In genomic region chr4:155886330-155886729, GRCm38 (mm10) we compare ENCODE assay signal across 25 mouse cellular contexts. TPM values are rescaled to one million over a fixed set of nuclear protein-coding genes. Genes with fewer than 3 reads are reported as not detected.
DNase-seq lines count a peak whose midpoint lies in the region; ATAC-seq and TF ChIP-seq lines count a peak whose summit lies in the region.
"Had no signal": no experiment of that assay in that cellular context is flagged by ENCODE, and none has a peak within 500 bp of the region (broad histone marks: within the 10 kb centered on the region; RNA-seq: fewer than 3 reads in every experiment).

No protein-coding gene starts in this region.

- TF ChIP-seq CTCF in midbrain, postnatal 0 days (IDR thresholded peaks at IDR 0.05) = no peak
- no peak for TF ChIP-seq CTCF in bone marrow, adult 2 months (IDR thresholded peaks at IDR 0.05; ENCODE audit: control insufficient read depth, insufficient read depth, low read length)

- no peak overlapping the region for H3K4me3 ChIP-seq in midbrain, embryonic 11.5 days (ENCODE audit: low read depth, low read length)
- no peak overlapping the region for H3K4me3 ChIP-seq in midbrain, postnatal 0 days (ENCODE audit: low read depth, low read length)
- peak overlapping the region; percentile 11 for H3K4me3 ChIP-seq in bone marrow, adult 2 months (replicated peaks; ENCODE audit: control insufficient read depth, low read depth, low read length)
- H3K4me3 ChIP-seq: forebrain, embryonic 10.5 days; gastrocnemius, adult 2 months; heart, embryonic 13.5 days had no signal

- H3K4me2 ChIP-seq in midbrain, embryonic 11.5 days = no peak overlapping the region
- no peak overlapping the region for H3K4me2 ChIP-seq in midbrain, postnatal 0 days (ENCODE audit: low read depth, low read length, poor library complexity, severe bottlenecking)
- H3K4me2 ChIP-seq: heart, embryonic 13.5 days; hindbrain, embryonic 14.5 days had no signal

- 93% methylated on average over 5 of the region's 5 CpGs for WGBS in midbrain, embryonic 11.5 days
- WGBS in midbrain, postnatal 0 days = 91% methylated on average over 5 of the region's 5 CpGs
- 60% methylated on average over 5 of the region's 5 CpGs for WGBS in bone marrow, adult 2 months

- H3K9me3 ChIP-seq in midbrain, embryonic 11.5 days (ENCODE audit: control insufficient read depth, low read length) = no peaks in the 10 kb centered on the region
- no peaks in the 10 kb centered on the region for H3K9me3 ChIP-seq in midbrain, postnatal 0 days (ENCODE audit: low read length)
- H3K9me3 ChIP-seq: forebrain, embryonic 10.5 days; heart, embryonic 13.5 days had no signal

- H3K36me3 ChIP-seq in midbrain, embryonic 11.5 days (ENCODE audit: control insufficient read depth, insufficient read depth, low read length) = peaks cover 27% of the 10 kb centered on the region
- H3K36me3 ChIP-seq in midbrain, postnatal 0 days (ENCODE audit: insufficient read depth, low read length) = peaks cover 46% of the 10 kb centered on the region

- no peak for TF ChIP-seq POLR2A in bone marrow, adult 2 months (IDR thresholded peaks at IDR 0.05; ENCODE audit: borderline replicate concordance, control insufficient read depth, low read depth, low read length)

- DNase-seq in cerebellum, adult 11-12 months = peak; percentile 2
- no peak for DNase-seq in cerebellum, postnatal 14 days
- peak; percentile 59 for DNase-seq in midbrain, embryonic 11.5 days (ENCODE audit: low spot score, missing footprints)
- no peak for DNase-seq in midbrain, postnatal 0 days (ENCODE audit: low spot score)
- no peak for DNase-seq in yolk sac, embryonic 10.5 days (ENCODE audit: low spot score)
- DNase-seq: adrenal gland, adult 2 months; adrenal gland, postnatal 36 days; cerebellum, adult 11 months; cerebellum, adult 8-10 months; cerebellum, postnatal 10 days; forebrain, postnatal 0 days; gastrocnemius, adult 2 months; gastrocnemius, postnatal 14 days; heart, postnatal 14 days; heart, postnatal 4 days had no signal

- no peaks in the 10 kb centered on the region for H3K27me3 ChIP-seq in midbrain, embryonic 11.5 days (ENCODE audit: control insufficient read depth, insufficient read depth, low read length)
- no peaks in the 10 kb centered on the region for H3K27me3 ChIP-seq in midbrain, postnatal 0 days (ENCODE audit: insufficient read depth, low read length)
- H3K27me3 ChIP-seq: heart, embryonic 13.5 days had no signal

- H3K4me1 ChIP-seq in midbrain, embryonic 11.5 days (ENCODE audit: control insufficient read depth, insufficient read depth, low read length) = peaks cover 9% of the 10 kb centered on the region
- peaks cover 6% of the 10 kb centered on the region; the same call in 1 of the 2 replicates for H3K4me1 ChIP-seq in midbrain, postnatal 0 days (ENCODE audit: insufficient read depth, low read length)
- peaks cover 6% of the 10 kb centered on the region for H3K4me1 ChIP-seq in bone marrow, adult 2 months (ENCODE audit: control insufficient read depth, insufficient read depth, low read length)

- no peak for ATAC-seq in midbrain, embryonic 11.5 days (ENCODE audit: low FRiP score)
- no peak for ATAC-seq in midbrain, postnatal 0 days (ENCODE audit: low FRiP score)
- ATAC-seq in megakaryocyte progenitor cell, adult 5-6 weeks (replicated peaks; ENCODE audit: poor library complexity) = peak; percentile 71
- ATAC-seq: CD4-positive, CD25-positive, alpha-beta regulatory T cell, adult 4 months; forebrain, embryonic 14.5 days; forebrain, postnatal 0 days; hindbrain, postnatal 0 days; inflammation-experienced regulatory T-cells, adult 6 months; intestine, embryonic 16.5 days had no signal

- H3K27ac ChIP-seq in midbrain, embryonic 11.5 days (ENCODE audit: low read depth, low read length) = no peak overlapping the region
- H3K27ac ChIP-seq in midbrain, postnatal 0 days (ENCODE audit: low read depth, low read length) = no peak overlapping the region
- H3K27ac ChIP-seq in bone marrow, adult 2 months (ENCODE audit: control insufficient read depth, insufficient read depth, low read depth, low read length, poor library complexity) = peak overlapping the region; percentile 55
- H3K27ac ChIP-seq: forebrain, embryonic 10.5 days; gastrocnemius, adult 2 months; heart, embryonic 13.5 days; hindbrain, embryonic 14.5 days; hindbrain, postnatal 0 days had no signal

- H3K9ac ChIP-seq in midbrain, embryonic 11.5 days (ENCODE audit: low read length) = no peak overlapping the region
- no peak overlapping the region for H3K9ac ChIP-seq in midbrain, postnatal 0 days (replicated peaks; ENCODE audit: low read length, poor library complexity, severe bottlenecking)
- H3K9ac ChIP-seq: forebrain, postnatal 0 days; heart, embryonic 13.5 days; hindbrain, embryonic 14.5 days had no signal

RNA-seq across cellular contexts. Expression of gene Pusl1, which starts 5.3 kb away (rescaled TPM):
- polyA plus RNA-seq in midbrain, embryonic 11.5 days (2014; fragmentation: Nextera tagmentation; extraction: Ambion mirVana) = 37.2 and 39.4 TPM in 2 replicates
- 71.9 and 95.9 TPM in 2 replicates for total RNA-seq in midbrain, postnatal 0 days (2014; rRNA removed)
- 54.3 and 54.5 TPM in 2 replicates for polyA plus RNA-seq in midbrain, postnatal 0 days (2015; fragmentation: Nextera tagmentation; extraction: Ambion mirVana)
- polyA plus RNA-seq in bone marrow, adult 2 months (2011; ENCODE audit: insufficient read depth, insufficient read length, low replicate concordance, missing spikeins) = 5.2 and 18.4 TPM in 2 replicates
- total RNA-seq in megakaryocyte progenitor cell, adult 5-6 weeks (2015) = 18.7 and 22.5 TPM in 2 replicates
- 19.3 and 33.7 TPM in 2 replicates for total RNA-seq in megakaryocyte progenitor cell, adult 5-6 weeks (2017)

RNA-seq across cellular contexts. Expression of gene Acap3, which starts 5.3 kb away (rescaled TPM):
- polyA plus RNA-seq in midbrain, embryonic 11.5 days (2014; fragmentation: Nextera tagmentation; extraction: Ambion mirVana) = 25.6 and 27.5 TPM in 2 replicates
- total RNA-seq in midbrain, postnatal 0 days (2014; rRNA removed) = 82.6 and 99.3 TPM in 2 replicates
- polyA plus RNA-seq in midbrain, postnatal 0 days (2015; fragmentation: Nextera tagmentation; extraction: Ambion mirVana) = 63.3 and 64.5 TPM in 2 replicates
- 15.1 and 30.6 TPM in 2 replicates for polyA plus RNA-seq in bone marrow, adult 2 months (2011; ENCODE audit: insufficient read depth, insufficient read length, low replicate concordance, missing spikeins)
- 7.9 and 8.3 TPM in 2 replicates for total RNA-seq in megakaryocyte progenitor cell, adult 5-6 weeks (2015)
- 6.2 and 6.7 TPM in 2 replicates for total RNA-seq in megakaryocyte progenitor cell, adult 5-6 weeks (2017)

RNA-seq across cellular contexts. Expression of gene Ints11, which starts 17.0 kb away (rescaled TPM):
- 102 and 103 TPM in 2 replicates for polyA plus RNA-seq in midbrain, embryonic 11.5 days (2014; fragmentation: Nextera tagmentation; extraction: Ambion mirVana)
- 45.0 and 56.0 TPM in 2 replicates for total RNA-seq in midbrain, postnatal 0 days (2014; rRNA removed)
- 53.6 and 56.0 TPM in 2 replicates for polyA plus RNA-seq in midbrain, postnatal 0 days (2015; fragmentation: Nextera tagmentation; extraction: Ambion mirVana)
- 22.2 and 49.5 TPM in 2 replicates for polyA plus RNA-seq in bone marrow, adult 2 months (2011; ENCODE audit: insufficient read depth, insufficient read length, low replicate concordance, missing spikeins)
- 26.8 and 47.5 TPM in 2 replicates for total RNA-seq in megakaryocyte progenitor cell, adult 5-6 weeks (2015)
- total RNA-seq in megakaryocyte progenitor cell, adult 5-6 weeks (2017) = 28.5 and 35.9 TPM in 2 replicates

RNA-seq across cellular contexts. Expression of gene Cptp, which starts 17.1 kb away (rescaled TPM):
- polyA plus RNA-seq in midbrain, embryonic 11.5 days (2014; fragmentation: Nextera tagmentation; extraction: Ambion mirVana) = 24.7 and 24.8 TPM in 2 replicates
- total RNA-seq in midbrain, postnatal 0 days (2014; rRNA removed) = 35.3 and 43.7 TPM in 2 replicates
- polyA plus RNA-seq in midbrain, postnatal 0 days (2015; fragmentation: Nextera tagmentation; extraction: Ambion mirVana) = 27.3 and 32.1 TPM in 2 replicates
- 2.8 and 5.9 TPM in 2 replicates for polyA plus RNA-seq in bone marrow, adult 2 months (2011; ENCODE audit: insufficient read depth, insufficient read length, low replicate concordance, missing spikeins)
- 7.6 and 7.8 TPM in 2 replicates for total RNA-seq in megakaryocyte progenitor cell, adult 5-6 weeks (2015)
- 8.8 and 9.2 TPM in 2 replicates for total RNA-seq in megakaryocyte progenitor cell, adult 5-6 weeks (2017)

RNA-seq across cellular contexts. Expression of gene Tas1r3, which starts 23.2 kb away (rescaled TPM):
- polyA plus RNA-seq in midbrain, embryonic 11.5 days (2014; fragmentation: Nextera tagmentation; extraction: Ambion mirVana) = 0.34 and 0.59 TPM in 2 replicates
- 0.38 and 1.2 TPM in 2 replicates for total RNA-seq in midbrain, postnatal 0 days (2014; rRNA removed)
- 0.12 and 0.22 TPM in 2 replicates for polyA plus RNA-seq in midbrain, postnatal 0 days (2015; fragmentation: Nextera tagmentation; extraction: Ambion mirVana)
- polyA plus RNA-seq in bone marrow, adult 2 months (2011; ENCODE audit: insufficient read depth, insufficient read length, low replicate concordance, missing spikeins) = 0.42 TPM in 1 of 2 replicates, not detected in the other
- total RNA-seq in megakaryocyte progenitor cell, adult 5-6 weeks (2015) = 0.07 and 0.10 TPM in 2 replicates
- 0.17 TPM in 2 replicates for total RNA-seq in megakaryocyte progenitor cell, adult 5-6 weeks (2017)

Comparison
In these comparisons a context has a peak if more than half of its experiments do, and no peak if none do; other contexts are left out.
1. DNase-seq: peak in cerebellum, adult 11-12 months (single experiment) and midbrain, embryonic 11.5 days (single experiment); none in cerebellum, postnatal 14 days (0 of 2), midbrain, postnatal 0 days (single experiment) and yolk sac, embryonic 10.5 days (single experiment).